ENCODE assay signal across 29 mouse cellular contexts in genomic region chr1:75530546-75530945, GRCm38 (mm10). TPM values are rescaled to one million over a fixed set of nuclear protein-coding genes. Genes with fewer than 3 reads are reported as not detected.
A peak's percentile ranks its signal among the peaks of the same experiment; 100 is the strongest.
DNase-seq lines count a peak whose midpoint lies in the region; ATAC-seq and TF ChIP-seq lines count a peak whose summit lies in the region.
"Had no signal": no experiment of that assay in that cellular context is flagged by ENCODE, and none has a peak within 500 bp of the region (broad histone marks: within the 10 kb centered on the region; RNA-seq: fewer than 3 reads in every experiment).

No protein-coding gene starts in this region.

- peaks cover 18% of the 10 kb centered on the region; the same call in 1 of the 2 replicates for H3K36me3 ChIP-seq in heart, embryonic 16.5 days (ENCODE audit: control insufficient read depth, insufficient read depth)
- H3K36me3 ChIP-seq in lung, embryonic 16.5 days (ENCODE audit: control insufficient read depth, insufficient read depth, low read length): peaks cover 16% of the 10 kb centered on the region
- peaks cover 6% of the 10 kb centered on the region for H3K36me3 ChIP-seq in C2C12 (ENCODE audit: control insufficient read depth, insufficient read depth)
- peaks cover 68% of the 10 kb centered on the region for H3K36me3 ChIP-seq in intestine, postnatal 0 days (ENCODE audit: control insufficient read depth, insufficient read depth)

- TF ChIP-seq CTCF in C2C12 (IDR thresholded peaks at IDR 0.05; ENCODE audit: control insufficient read depth, insufficient read depth, insufficient read length): peak; percentile 1
- peak; percentile 71 for TF ChIP-seq CTCF in intestine, postnatal 0 days (IDR thresholded peaks at IDR 0.05; ENCODE audit: low read depth)

- H3K79me3 ChIP-seq in C2C12 (ENCODE audit: low read depth): no peaks in the 10 kb centered on the region

- no peak for DNase-seq in heart, postnatal 25 days (ENCODE audit: low spot score)
- no peak for DNase-seq in lung, postnatal 36 days
- no peak for DNase-seq in cerebellum, adult 11-12 months
- DNase-seq: adrenal gland, postnatal 25 days; B cell, adult 2 months; cerebellum, adult 11 months; cerebellum, postnatal 10 days; gastrocnemius, adult 2 months; heart, postnatal 4 days; kidney, postnatal 4 days; lung, adult 2 months; right cerebral cortex, postnatal 14 days; thymus, postnatal 14 days had no signal

- H3K27ac ChIP-seq in heart, embryonic 16.5 days (ENCODE audit: low read length): no peak overlapping the region
- no peak overlapping the region for H3K27ac ChIP-seq in lung, embryonic 16.5 days (ENCODE audit: low read length)
- H3K27ac ChIP-seq in intestine, postnatal 0 days (ENCODE audit: low read depth, low read length): no peak overlapping the region
- H3K27ac ChIP-seq: forebrain, embryonic 12.5 days; gastrocnemius, adult 2 months; hindbrain, embryonic 15.5 days; kidney, embryonic 15.5 days; limb, embryonic 12.5 days; liver, embryonic 12.5 days; midbrain, embryonic 13.5 days had no signal

- H3ac ChIP-seq in C2C12 (ENCODE audit: control insufficient read depth, insufficient read length, low read depth): no peak overlapping the region

- ATAC-seq in heart, embryonic 16.5 days (replicated peaks; ENCODE audit: extremely low read depth, insufficient read depth, low FRiP score): 0 out of 2 replicates have a peak, but pooled peaks have one; percentile 49
- ATAC-seq in lung, embryonic 16.5 days (ENCODE audit: low read depth): 0 out of 2 replicates have a peak, but pooled peaks have one; percentile 36
- ATAC-seq in intestine, postnatal 0 days: no peak
- ATAC-seq: liver, embryonic 12.5 days; midbrain, embryonic 13.5 days had no signal

- 54% methylated on average over 4 of the region's 4 CpGs for WGBS in heart, embryonic 16.5 days
- 62% methylated on average over 4 of the region's 4 CpGs for WGBS in lung, embryonic 16.5 days
- 73% methylated on average over 4 of the region's 4 CpGs for WGBS in intestine, postnatal 0 days

- H3K4me2 ChIP-seq in heart, embryonic 16.5 days (ENCODE audit: low read depth, low read length): no peak overlapping the region
- H3K4me2 ChIP-seq in lung, embryonic 16.5 days (ENCODE audit: low read depth, low read length): no peak overlapping the region
- H3K4me2 ChIP-seq in intestine, postnatal 0 days (replicated peaks; ENCODE audit: low read depth): no peak overlapping the region
- H3K4me2 ChIP-seq: embryonic facial prominence, embryonic 12.5 days; forebrain, embryonic 12.5 days; heart, embryonic 12.5 days; hindbrain, embryonic 15.5 days; kidney, embryonic 15.5 days; limb, embryonic 12.5 days; liver, embryonic 12.5 days; midbrain, embryonic 13.5 days had no signal

- no peak overlapping the region for H3K9ac ChIP-seq in heart, embryonic 16.5 days (ENCODE audit: low read length)
- H3K9ac ChIP-seq in lung, embryonic 16.5 days (ENCODE audit: low read length): no peak overlapping the region
- H3K9ac ChIP-seq in intestine, postnatal 0 days (ENCODE audit: low read depth, low read length): no peak overlapping the region
- H3K9ac ChIP-seq: embryonic facial prominence, embryonic 12.5 days; forebrain, embryonic 12.5 days; heart, embryonic 12.5 days; hindbrain, embryonic 15.5 days; kidney, embryonic 15.5 days; limb, embryonic 12.5 days; liver, embryonic 12.5 days; midbrain, embryonic 13.5 days had no signal

- intact Hi-C loops in heart, postnatal 25 days (cut with DNase I): no loop called here

- no peaks in the 10 kb centered on the region for H3K79me2 ChIP-seq in C2C12 (ENCODE audit: control insufficient read depth, insufficient read depth)

- H3K4me1 ChIP-seq in heart, embryonic 16.5 days (ENCODE audit: control insufficient read depth, insufficient read depth, low read length): no peaks in the 10 kb centered on the region
- no peaks in the 10 kb centered on the region for H3K4me1 ChIP-seq in lung, embryonic 16.5 days (replicated peaks; ENCODE audit: control insufficient read depth, insufficient read depth, low read length)
- H3K4me1 ChIP-seq in intestine, postnatal 0 days (replicated peaks; ENCODE audit: control insufficient read depth, insufficient read depth, low read length): no peaks in the 10 kb centered on the region
- H3K4me1 ChIP-seq: embryonic facial prominence, embryonic 12.5 days; forebrain, embryonic 12.5 days; heart, embryonic 12.5 days; hindbrain, embryonic 15.5 days; limb, embryonic 12.5 days; liver, embryonic 12.5 days; midbrain, embryonic 13.5 days had no signal

- H3K9me3 ChIP-seq in heart, embryonic 16.5 days (replicated peaks; ENCODE audit: control insufficient read depth, low read length): no peaks in the 10 kb centered on the region
- H3K9me3 ChIP-seq in lung, embryonic 16.5 days (ENCODE audit: control insufficient read depth, low read length): no peaks in the 10 kb centered on the region
- H3K9me3 ChIP-seq in intestine, postnatal 0 days (ENCODE audit: control insufficient read depth): no peaks in the 10 kb centered on the region
- H3K9me3 ChIP-seq: embryonic facial prominence, embryonic 12.5 days; forebrain, embryonic 12.5 days; heart, embryonic 12.5 days; hindbrain, embryonic 15.5 days; kidney, embryonic 15.5 days; limb, embryonic 12.5 days; liver, embryonic 12.5 days; midbrain, embryonic 13.5 days had no signal

- no peak overlapping the region for H3K4me3 ChIP-seq in heart, embryonic 16.5 days (ENCODE audit: low read length)
- no peak overlapping the region for H3K4me3 ChIP-seq in lung, embryonic 16.5 days (ENCODE audit: low read length)
- no peak overlapping the region for H3K4me3 ChIP-seq in C2C12 (ENCODE audit: insufficient read depth, poor library complexity, severe bottlenecking)
- H3K4me3 ChIP-seq in intestine, postnatal 0 days (ENCODE audit: low read depth, low read length): no peak overlapping the region
- H3K4me3 ChIP-seq: embryonic facial prominence, embryonic 12.5 days; erythroblast, embryonic 14.5 days; forebrain, embryonic 12.5 days; gastrocnemius, adult 2 months; heart, embryonic 12.5 days; hindbrain, embryonic 15.5 days; kidney, embryonic 15.5 days; limb, embryonic 12.5 days; liver, embryonic 12.5 days; midbrain, embryonic 13.5 days had no signal

- H3K27me3 ChIP-seq in heart, embryonic 16.5 days (ENCODE audit: control insufficient read depth, insufficient read depth, low read length): no peaks in the 10 kb centered on the region
- no peaks in the 10 kb centered on the region for H3K27me3 ChIP-seq in lung, embryonic 16.5 days (ENCODE audit: control insufficient read depth, insufficient read depth, low read depth, low read length)
- no peaks in the 10 kb centered on the region for H3K27me3 ChIP-seq in C2C12 (ENCODE audit: control insufficient read depth, insufficient read depth, insufficient read length)
- H3K27me3 ChIP-seq in intestine, postnatal 0 days (replicated peaks; ENCODE audit: control insufficient read depth, insufficient read depth, low read length): no peaks in the 10 kb centered on the region
- H3K27me3 ChIP-seq: embryonic facial prominence, embryonic 12.5 days; forebrain, embryonic 12.5 days; heart, embryonic 12.5 days; hindbrain, embryonic 15.5 days; kidney, embryonic 15.5 days; limb, embryonic 12.5 days; liver, embryonic 12.5 days; midbrain, embryonic 13.5 days had no signal

TF ChIP-seq in C2C12, 6 proteins besides CTCF, POLR2A, EP300 and RAD21:
- no peak for TF ChIP-seq MAX (IDR thresholded peaks at IDR 0.05)
- TF ChIP-seq MYOG (IDR thresholded peaks at IDR 0.05; ENCODE audit: control insufficient read depth, extremely low read depth, insufficient read length): no peak
- no peak for TF ChIP-seq MYOD1 (IDR thresholded peaks at IDR 0.05; ENCODE audit: control insufficient read depth, insufficient read length, low read depth)
- TF ChIP-seq FOSL1 (IDR thresholded peaks at IDR 0.05; ENCODE audit: insufficient read depth, low read length, poor library complexity, severe bottlenecking): no peak

RNA-seq across cellular contexts. Expression of gene Stk11ip, which starts 9.2 kb away (rescaled TPM):
- 14.3 and 14.7 TPM in 2 replicates for polyA plus RNA-seq in heart, embryonic 16.5 days (2015; fragmentation: Nextera tagmentation; extraction: Ambion mirVana)
- total RNA-seq in heart, postnatal 25 days (2021): 1 to 10 TPM; 8.9 to 9.2 TPM
- polyA plus RNA-seq in lung, embryonic 16.5 days (2015; fragmentation: Nextera tagmentation; extraction: Ambion mirVana): 19.5 and 20.0 TPM in 2 replicates
- 7.4 TPM for polyA plus RNA-seq in C2C12 (2012; fragmentation: generic; extraction: Trizol)
- polyA plus RNA-seq in intestine, postnatal 0 days (2015; fragmentation: Nextera tagmentation; extraction: Ambion mirVana): 9.7 and 11.2 TPM in 2 replicates

RNA-seq across cellular contexts. Expression of gene Slc4a3, which starts 15.5 kb away (rescaled TPM):
- 33.3 and 36.6 TPM in 2 replicates for polyA plus RNA-seq in heart, embryonic 16.5 days (2015; fragmentation: Nextera tagmentation; extraction: Ambion mirVana)
- 100 to 1,000 TPM; 220 to 242 TPM for total RNA-seq in heart, postnatal 25 days (2021)
- 10.2 and 12.3 TPM in 2 replicates for polyA plus RNA-seq in lung, embryonic 16.5 days (2015; fragmentation: Nextera tagmentation; extraction: Ambion mirVana)
- polyA plus RNA-seq in C2C12 (2012; fragmentation: generic; extraction: Trizol): 3.1 TPM
- 4.0 and 6.2 TPM in 2 replicates for polyA plus RNA-seq in intestine, postnatal 0 days (2015; fragmentation: Nextera tagmentation; extraction: Ambion mirVana)
- total RNA-seq: granulocyte monocyte progenitor cell, adult 5-6 weeks; megakaryocyte, adult 5-6 weeks; MEL had no signal
- polyA plus RNA-seq: erythroblast, embryonic 14.5 days had no signal

RNA-seq across cellular contexts. Expression of gene Inha, which starts 23.7 kb away (rescaled TPM):
- 4.1 and 5.5 TPM in 2 replicates for polyA plus RNA-seq in heart, embryonic 16.5 days (2015; fragmentation: Nextera tagmentation; extraction: Ambion mirVana)
- total RNA-seq in heart, postnatal 25 days (2021): 1 to 10 TPM; 4.8 to 5.0 TPM
- 3.8 and 4.1 TPM in 2 replicates for polyA plus RNA-seq in lung, embryonic 16.5 days (2015; fragmentation: Nextera tagmentation; extraction: Ambion mirVana)
- 0.64 TPM for polyA plus RNA-seq in C2C12 (2012; fragmentation: generic; extraction: Trizol)
- 3.2 and 3.3 TPM in 2 replicates for polyA plus RNA-seq in intestine, postnatal 0 days (2015; fragmentation: Nextera tagmentation; extraction: Ambion mirVana)
- total RNA-seq: granulocyte monocyte progenitor cell, adult 5-6 weeks; megakaryocyte, adult 5-6 weeks; MEL had no signal
- polyA plus RNA-seq: erythroblast, embryonic 14.5 days had no signal

RNA-seq across cellular contexts. Expression of gene Obsl1, which starts 24.3 kb away (rescaled TPM):
- polyA plus RNA-seq in heart, embryonic 16.5 days (2015; fragmentation: Nextera tagmentation; extraction: Ambion mirVana): 83.9 and 94.2 TPM in 2 replicates
- total RNA-seq in heart, postnatal 25 days (2021): 100 to 1,000 TPM; 147 to 150 TPM
- 46.3 and 48.0 TPM in 2 replicates for polyA plus RNA-seq in lung, embryonic 16.5 days (2015; fragmentation: Nextera tagmentation; extraction: Ambion mirVana)
- polyA plus RNA-seq in C2C12 (2012; fragmentation: generic; extraction: Trizol): 31.6 TPM
- polyA plus RNA-seq in intestine, postnatal 0 days (2015; fragmentation: Nextera tagmentation; extraction: Ambion mirVana): 17.1 and 17.6 TPM in 2 replicates
- total RNA-seq: granulocyte monocyte progenitor cell, adult 5-6 weeks; megakaryocyte, adult 5-6 weeks had no signal

RNA-seq across cellular contexts. Expression of gene Tmem198, which starts 51.2 kb away (rescaled TPM):
- 0.60 and 0.69 TPM in 2 replicates for polyA plus RNA-seq in heart, embryonic 16.5 days (2015; fragmentation: Nextera tagmentation; extraction: Ambion mirVana)
- total RNA-seq in heart, postnatal 25 days (2021): under 1 TPM; 0.42 to 0.61 TPM
- polyA plus RNA-seq in lung, embryonic 16.5 days (2015; fragmentation: Nextera tagmentation; extraction: Ambion mirVana): 0.65 and 1.3 TPM in 2 replicates
- 0.70 TPM for polyA plus RNA-seq in C2C12 (2012; fragmentation: generic; extraction: Trizol)
- 1.3 and 1.6 TPM in 2 replicates for polyA plus RNA-seq in intestine, postnatal 0 days (2015; fragmentation: Nextera tagmentation; extraction: Ambion mirVana)
- total RNA-seq: gastrocnemius, adult 2 months; granulocyte monocyte progenitor cell, adult 5-6 weeks had no signal
